Mouse (Mus musculus): Measurements from ENCODE around the gene Zbtb25. TPM values are rescaled to one million over a fixed set of nuclear protein-coding genes. Genes with fewer than 3 reads are reported as not detected.

Gene Zbtb25
- total RNA-seq, 4 experiments from 2014 or later: 19.0 to 22.6 (median 20.8) TPM

DNA sequence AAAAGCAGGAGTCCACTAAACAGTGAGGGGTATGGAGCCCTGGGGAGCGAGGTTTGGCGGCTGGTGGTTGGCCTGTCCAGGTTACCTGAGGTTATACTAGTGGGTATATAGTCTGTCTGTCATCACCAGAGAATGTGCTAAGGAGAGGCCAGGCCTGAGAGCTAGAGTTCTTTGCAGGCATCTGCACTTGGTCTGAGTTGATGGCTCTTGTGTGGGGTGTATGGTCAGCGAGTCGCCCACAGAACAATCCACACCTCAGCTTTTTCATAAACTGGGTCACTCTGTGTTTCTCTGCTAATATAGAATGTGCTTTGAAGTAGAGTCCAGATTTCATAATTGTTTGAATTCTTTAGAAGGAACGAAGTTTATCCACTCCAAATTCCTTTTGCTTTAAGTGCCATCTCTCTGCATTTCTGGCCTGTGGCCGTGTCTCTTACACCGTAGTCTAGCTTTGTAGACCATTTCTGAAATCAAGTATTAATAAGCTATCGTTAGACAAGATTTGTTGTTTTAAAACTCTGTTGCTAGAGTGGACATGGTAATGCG, 70.0 kb downstream of the Zbtb25 start:
- no peak for DNase-seq (ENCODE audit: low spot score in 2 of 2)

DNA sequence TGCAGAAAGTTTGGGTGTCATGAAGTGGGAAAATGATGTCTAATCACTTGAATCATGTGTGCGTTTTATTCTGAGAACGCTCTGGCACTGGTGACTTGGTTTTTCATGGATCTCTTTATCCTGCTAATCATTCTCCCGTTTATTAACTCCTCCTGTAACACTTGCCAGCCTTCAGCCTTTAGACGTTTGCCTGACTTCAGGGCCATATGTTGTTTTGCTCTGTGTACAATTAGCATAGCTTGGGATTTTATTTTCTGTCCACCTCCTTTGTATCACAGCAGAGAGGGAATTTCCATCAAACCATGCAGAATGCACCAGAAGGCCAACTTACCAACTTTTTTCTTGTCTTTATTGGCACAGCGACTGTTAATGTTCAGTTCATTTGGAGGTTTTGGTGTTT, 71.6 kb downstream of the Zbtb25 start:
- no peak for DNase-seq (ENCODE audit: low spot score in 2 of 2)

Other genes with a start within 250 kb of the Zbtb25 start
- under 1 TPM; 0.33 to 0.63 (median 0.59) TPM for gene Esr2, start 192.3 kb downstream of the Zbtb25 start, total RNA-seq (2022)
- not detected for gene Tex21, start 122.9 kb downstream of the Zbtb25 start, total RNA-seq (2022)
- gene Mthfd1, start 114.3 kb downstream of the Zbtb25 start, total RNA-seq (2022): 10 to 100 TPM; 42.5 to 45.2 (median 42.9) TPM
- 10 to 100 TPM; 87.0 to 91.3 (median 88.8) TPM for gene Akap5, start 44.7 kb downstream of the Zbtb25 start, total RNA-seq (2022)
- 1 to 10 TPM; 5.4 to 6.0 (median 5.6) TPM for gene Zbtb1, start 664 bp upstream of the Zbtb25 start, total RNA-seq (2022)
- 10 to 100 TPM; 52.3 to 62.4 (median 61.0) TPM for gene Hspa2, start 34.6 kb upstream of the Zbtb25 start, total RNA-seq (2022)
- 1 to 10 TPM in 3 of 4 experiments, under 1 TPM in 1; 0.74 to 2.7 (median 1.8) TPM for gene Ppp1r36, start 47.9 kb upstream of the Zbtb25 start, total RNA-seq (2022)
- gene Plekhg3, start 161.3 kb upstream of the Zbtb25 start, total RNA-seq (2022): 10 to 100 TPM; 16.2 to 20.2 (median 19.1) TPM

All from left cerebral cortex, adult 8-10 months (tissue).